Mouse (Mus musculus): ENCODE measurements at regions not wholly inside any gene's neighbourhood (a gene's known extent, or its start where the extent isn't known, plus 50 kb on each side); places are given as distances from the start of the nearest gene placed in this dataset.
"Not testable (repeated sequence)": the region's sequence is repeated elsewhere in the genome, so short reads cannot be mapped to it uniquely, and the experiment has no call there.

GRCm38 (mm10) chr7:73827549-73827948, 87.4 kb downstream of the Fam174b start:
- Histone ChIP-seq H3K9me3 (no peaks in the 10 kb centered on the region), H3K27ac (no peak overlapping the region), H3K27me3 (ENCODE audit: insufficient read depth, poor library complexity, severe bottlenecking) (no peaks in the 10 kb centered on the region), H3K36me3 (no peaks in the 10 kb centered on the region), H3K4me3 (no peak overlapping the region), H3K4me1 (replicated peaks) (no peaks in the 10 kb centered on the region)
- DNase-seq (ENCODE audit: low spot score), result no peak
- 80% methylated on average over 1 of the region's 1 CpGs for WGBS

- no peak overlapping the region for H3K27ac ChIP-seq
- H3K4me1 ChIP-seq (replicated peaks), result no peaks in the 10 kb centered on the region
- no peaks in the 10 kb centered on the region for H3K27me3 ChIP-seq (ENCODE audit: insufficient read depth, poor library complexity, severe bottlenecking)
- H3K36me3 ChIP-seq, result no peaks in the 10 kb centered on the region
- H3K4me3 ChIP-seq, result no peak overlapping the region
- no peak for DNase-seq (ENCODE audit: low spot score)
- no peaks in the 10 kb centered on the region for H3K9me3 ChIP-seq
- 81% methylated on average over 6 of the region's 6 CpGs for WGBS
Measured at GRCm38 (mm10) chr7:73830581-73830980, 90.5 kb downstream of the Fam174b start.

- DNase-seq (ENCODE audit: low spot score), result no peak
- H3K4me3 ChIP-seq, result no peak overlapping the region
- H3K36me3 ChIP-seq, result no peaks in the 10 kb centered on the region
- 84% methylated on average over 3 of the region's 3 CpGs for WGBS
- H3K27me3 ChIP-seq (ENCODE audit: insufficient read depth, poor library complexity, severe bottlenecking), result no peaks in the 10 kb centered on the region
- no peaks in the 10 kb centered on the region for H3K4me1 ChIP-seq (replicated peaks)
- no peak overlapping the region for H3K27ac ChIP-seq
- H3K9me3 ChIP-seq, result no peaks in the 10 kb centered on the region
Measured at GRCm38 (mm10) chr7:73840381-73840780, 100.3 kb downstream of the Fam174b start.

GRCm38 (mm10) chr7:73852184-73852583, 112.1 kb downstream of the Fam174b start:
- no peak for DNase-seq (ENCODE audit: low spot score)
- no peak overlapping the region for H3K4me3 ChIP-seq
- no peaks in the 10 kb centered on the region for H3K4me1 ChIP-seq (replicated peaks)
- no peaks in the 10 kb centered on the region for H3K27me3 ChIP-seq (ENCODE audit: insufficient read depth, poor library complexity, severe bottlenecking)
- H3K9me3 ChIP-seq, result no peaks in the 10 kb centered on the region
- H3K36me3 ChIP-seq, result no peaks in the 10 kb centered on the region
- H3K27ac ChIP-seq, result no peak overlapping the region
- WGBS, result 85% methylated on average over 9 of the region's 9 CpGs

GRCm38 (mm10) chr7:73853296-73853950, 113.3 kb downstream of the Fam174b start:
- H3K27me3 ChIP-seq (ENCODE audit: insufficient read depth, poor library complexity, severe bottlenecking); H3K27ac ChIP-seq; DNase-seq (ENCODE audit: low spot score); H3K9me3 ChIP-seq; H3K4me1 ChIP-seq (replicated peaks); H3K36me3 ChIP-seq; H3K4me3 ChIP-seq: not testable (repeated sequence)
- 72% methylated on average over 3 of the region's 3 CpGs for WGBS

GRCm38 (mm10) chr7:73855489-73855888, 115.4 kb downstream of the Fam174b start:
- peak; percentile 55 for DNase-seq (ENCODE audit: low spot score)
- H3K27me3 ChIP-seq (ENCODE audit: insufficient read depth, poor library complexity, severe bottlenecking), result no peaks in the 10 kb centered on the region
- no peaks in the 10 kb centered on the region for H3K36me3 ChIP-seq
- H3K9me3 ChIP-seq, result no peaks in the 10 kb centered on the region
- no peaks in the 10 kb centered on the region for H3K4me1 ChIP-seq (replicated peaks)
- H3K4me3 ChIP-seq, result no peak overlapping the region
- H3K27ac ChIP-seq, result no peak overlapping the region
- WGBS, result 46% methylated on average over 4 of the region's 4 CpGs

- 88% methylated on average over 6 of the region's 6 CpGs for WGBS
- DNase-seq (ENCODE audit: low spot score), result no peak
Measured at GRCm38 (mm10) chr7:73856908-73857307, 116.8 kb downstream of the Fam174b start.

GRCm38 (mm10) chr7:73865086-73865485, 125.0 kb downstream of the Fam174b start:
- no peak overlapping the region for H3K4me3 ChIP-seq
- 72% methylated on average over 5 of the region's 5 CpGs for WGBS
- no peaks in the 10 kb centered on the region for H3K4me1 ChIP-seq (replicated peaks)
- no peaks in the 10 kb centered on the region for H3K36me3 ChIP-seq
- DNase-seq (ENCODE audit: low spot score), result no peak
- no peaks in the 10 kb centered on the region for H3K27me3 ChIP-seq (ENCODE audit: insufficient read depth, poor library complexity, severe bottlenecking)
- H3K27ac ChIP-seq, result no peak overlapping the region
- H3K9me3 ChIP-seq, result no peaks in the 10 kb centered on the region

More at GRCm38 (mm10) chr7:73856908-73857307, 116.8 kb downstream of the Fam174b start:
- H3K4me3 ChIP-seq, result no peak overlapping the region
- no peaks in the 10 kb centered on the region for H3K9me3 ChIP-seq
- H3K4me1 ChIP-seq (replicated peaks), result no peaks in the 10 kb centered on the region
- H3K27me3 ChIP-seq (ENCODE audit: insufficient read depth, poor library complexity, severe bottlenecking), result no peaks in the 10 kb centered on the region
- no peaks in the 10 kb centered on the region for H3K36me3 ChIP-seq
- H3K27ac ChIP-seq, result no peak overlapping the region

- H3K9me3 ChIP-seq, result no peaks in the 10 kb centered on the region
- H3K27ac ChIP-seq, result no peak overlapping the region
- no peak overlapping the region for H3K4me3 ChIP-seq
- no peak for DNase-seq (ENCODE audit: low spot score)
- no peaks in the 10 kb centered on the region for H3K27me3 ChIP-seq (ENCODE audit: insufficient read depth, poor library complexity, severe bottlenecking)
- 63% methylated on average over 2 of the region's 2 CpGs for WGBS
- 0 out of 2 replicates have a peak, but pooled peaks cover 5% of the 10 kb centered on the region for H3K4me1 ChIP-seq (replicated peaks)
- no peaks in the 10 kb centered on the region for H3K36me3 ChIP-seq
Measured at GRCm38 (mm10) chr7:73872181-73872580, 132.1 kb downstream of the Fam174b start.

- no peaks in the 10 kb centered on the region for H3K36me3 ChIP-seq
- 94% methylated on average over 13 of the region's 13 CpGs for WGBS
- DNase-seq (ENCODE audit: low spot score), result peak; percentile 1
Measured at GRCm38 (mm10) chr7:73881252-73882042, 132.0 kb downstream of the St8sia2 start.

GRCm38 (mm10) chr7:73886152-73886551, 127.3 kb downstream of the St8sia2 start:
- 54% methylated on average over 7 of the region's 7 CpGs for WGBS
- peaks cover 13% of the 10 kb centered on the region; the same call in 1 of the 2 replicates for H3K4me1 ChIP-seq (replicated peaks)
- peak; percentile 3 for DNase-seq (ENCODE audit: low spot score)
- no peaks in the 10 kb centered on the region for H3K9me3 ChIP-seq
- H3K27ac ChIP-seq, result no peak overlapping the region
- no peaks in the 10 kb centered on the region for H3K36me3 ChIP-seq
- H3K27me3 ChIP-seq (ENCODE audit: insufficient read depth, poor library complexity, severe bottlenecking), result 0 out of 2 replicates have a peak, but pooled peaks cover 5% of the 10 kb centered on the region
- no peak overlapping the region for H3K4me3 ChIP-seq

More at GRCm38 (mm10) chr7:73881252-73882042, 132.0 kb downstream of the St8sia2 start:
- H3K9me3 ChIP-seq, result no peaks in the 10 kb centered on the region
- H3K27me3 ChIP-seq (ENCODE audit: insufficient read depth, poor library complexity, severe bottlenecking), result no peaks in the 10 kb centered on the region
- no peak overlapping the region for H3K27ac ChIP-seq
- no peak overlapping the region for H3K4me3 ChIP-seq
- H3K4me1 ChIP-seq (replicated peaks), result no peaks in the 10 kb centered on the region
